Mouse (Mus musculus): ENCODE data around the gene Rab11fip4. TPM values are rescaled to one million over a fixed set of nuclear protein-coding genes. Genes with fewer than 3 reads are reported as not detected.

Rab11fip4 gene
- polyA plus RNA-seq, 1 experiment, result 0.11 TPM

- TF ChIP-seq MYOG (IDR thresholded peaks at IDR 0.05; ENCODE audit: control insufficient read depth, extremely low read depth, insufficient read length) (no peak), CTCF (IDR thresholded peaks at IDR 0.05; ENCODE audit: control insufficient read depth, insufficient read depth, insufficient read length) (no peak), CEBPB (IDR thresholded peaks at IDR 0.05; ENCODE audit: low read depth) (no peak), FOSL1 (IDR thresholded peaks at IDR 0.05; ENCODE audit: insufficient read depth, low read length, poor library complexity, severe bottlenecking) (no peak), MAX (IDR thresholded peaks at IDR 0.05) (no peak), MYOD1 (IDR thresholded peaks at IDR 0.05; ENCODE audit: control insufficient read depth, insufficient read length, low read depth) (no peak), USF1 (IDR thresholded peaks at IDR 0.05; ENCODE audit: low read depth) (no peak)
- Histone ChIP-seq H3K79me2 (ENCODE audit: control insufficient read depth, insufficient read depth) (peaks cover 28% of the 10 kb centered on the region), H3K79me3 (ENCODE audit: low read depth) (peaks cover 11% of the 10 kb centered on the region), H3K36me3 (ENCODE audit: control insufficient read depth, insufficient read depth) (no peaks in the 10 kb centered on the region), H3K27me3 (ENCODE audit: control insufficient read depth, insufficient read depth, insufficient read length) (no peaks in the 10 kb centered on the region), H3ac (ENCODE audit: control insufficient read depth, insufficient read length, low read depth) (peak overlapping the region; percentile 98), H3K4me3 (ENCODE audit: insufficient read depth, poor library complexity, severe bottlenecking) (peak overlapping the region; percentile 79)
These were observed 112.9 kb downstream of the Rab11fip4 start for GRCm38 (mm10) chr11:79703885-79704291.

DNA sequence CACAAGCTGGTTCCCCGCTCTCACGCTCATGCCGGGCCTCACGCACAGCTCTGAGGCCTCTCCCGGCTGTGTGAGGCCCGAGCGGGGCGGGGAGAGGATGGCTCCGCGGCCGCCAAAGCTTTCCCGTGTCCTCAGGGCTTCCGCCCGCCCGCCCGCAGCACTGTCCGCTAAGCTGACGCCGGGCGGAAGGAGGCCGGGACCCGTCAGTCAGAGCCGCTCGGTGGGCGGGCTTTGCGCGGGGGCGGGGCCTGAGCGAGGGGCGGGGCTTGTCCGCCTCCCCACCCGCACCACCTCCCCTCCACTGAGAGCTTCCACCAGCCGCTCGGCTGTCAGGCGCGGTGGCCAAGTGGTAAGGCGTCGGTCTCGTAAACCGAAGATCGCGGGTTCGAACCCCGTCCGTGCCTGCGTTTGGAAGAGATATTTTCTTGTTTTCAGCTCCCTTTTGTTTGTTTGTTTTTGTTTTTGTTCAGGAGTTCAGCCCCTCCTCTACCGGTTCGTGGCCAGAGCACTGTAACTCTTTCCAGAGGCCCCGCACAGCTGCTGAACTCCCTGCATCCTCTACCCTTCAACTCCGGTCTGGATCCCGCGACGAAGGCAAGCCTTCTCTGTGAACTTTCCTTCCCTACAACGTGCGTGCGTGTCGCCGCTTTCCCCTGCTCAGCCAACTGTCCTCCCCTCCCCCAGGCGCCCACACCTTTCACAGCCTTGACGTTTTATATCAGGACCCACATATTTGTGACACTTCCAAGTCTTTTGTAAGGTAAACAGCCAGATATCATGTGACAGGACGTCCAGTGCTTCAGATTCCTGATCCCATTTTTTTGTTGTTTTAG, 113.5 kb downstream of the Rab11fip4 start:
- Histone ChIP-seq H3K4me3 (ENCODE audit: insufficient read depth, poor library complexity, severe bottlenecking) (peak overlapping the region; percentile 79), H3ac (ENCODE audit: control insufficient read depth, insufficient read length, low read depth) (peak overlapping the region; percentile 98), H3K79me3 (ENCODE audit: low read depth) (peaks cover 11% of the 10 kb centered on the region), H3K27me3 (ENCODE audit: control insufficient read depth, insufficient read depth, insufficient read length) (no peaks in the 10 kb centered on the region), H3K36me3 (ENCODE audit: control insufficient read depth, insufficient read depth) (no peaks in the 10 kb centered on the region), H3K79me2 (ENCODE audit: control insufficient read depth, insufficient read depth) (peaks cover 28% of the 10 kb centered on the region)
- TF ChIP-seq USF1 (IDR thresholded peaks at IDR 0.05; ENCODE audit: low read depth) (peak; percentile 11), MAX (IDR thresholded peaks at IDR 0.05) (no peak), MYOD1 (IDR thresholded peaks at IDR 0.05; ENCODE audit: control insufficient read depth, insufficient read length, low read depth) (no peak)

DNA sequence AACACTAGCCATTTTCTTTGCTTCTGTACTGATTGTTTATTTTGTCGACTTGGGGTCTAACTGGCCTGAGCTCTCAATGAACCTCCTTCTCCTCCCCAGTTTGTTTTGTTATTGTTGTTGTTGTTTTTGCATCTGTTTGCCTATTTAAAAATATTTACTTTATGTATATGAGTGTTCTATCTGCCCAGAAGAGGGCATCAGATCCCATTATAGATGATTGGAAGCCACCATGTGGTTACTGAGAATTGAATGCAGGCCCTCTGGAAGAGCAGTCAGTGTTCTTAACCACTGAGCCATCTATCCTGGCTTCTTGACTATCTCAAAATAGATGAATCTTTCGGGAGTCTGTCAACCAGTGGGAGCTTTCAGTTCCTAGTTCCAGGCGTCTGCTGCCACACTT, 116.1 kb downstream of the Rab11fip4 start:
- TF ChIP-seq CEBPB (IDR thresholded peaks at IDR 0.05; ENCODE audit: low read depth) (no peak), USF1 (IDR thresholded peaks at IDR 0.05; ENCODE audit: low read depth) (no peak), MAX (IDR thresholded peaks at IDR 0.05) (no peak), MYOG (IDR thresholded peaks at IDR 0.05; ENCODE audit: control insufficient read depth, extremely low read depth, insufficient read length) (no peak), MYOD1 (IDR thresholded peaks at IDR 0.05; ENCODE audit: control insufficient read depth, insufficient read length, low read depth) (no peak), FOSL1 (IDR thresholded peaks at IDR 0.05; ENCODE audit: insufficient read depth, low read length, poor library complexity, severe bottlenecking) (no peak), CTCF (IDR thresholded peaks at IDR 0.05; ENCODE audit: control insufficient read depth, insufficient read depth, insufficient read length) (no peak)
- no peaks in the 10 kb centered on the region for H3K27me3 ChIP-seq (ENCODE audit: control insufficient read depth, insufficient read depth, insufficient read length)
- H3K79me3 ChIP-seq (ENCODE audit: low read depth), result peaks cover 18% of the 10 kb centered on the region
- no peak overlapping the region for H3K4me3 ChIP-seq (ENCODE audit: insufficient read depth, poor library complexity, severe bottlenecking)
- H3ac ChIP-seq (ENCODE audit: control insufficient read depth, insufficient read length, low read depth), result no peak overlapping the region
- H3K36me3 ChIP-seq (ENCODE audit: control insufficient read depth, insufficient read depth), result no peaks in the 10 kb centered on the region
- peaks cover 31% of the 10 kb centered on the region for H3K79me2 ChIP-seq (ENCODE audit: control insufficient read depth, insufficient read depth)

DNA sequence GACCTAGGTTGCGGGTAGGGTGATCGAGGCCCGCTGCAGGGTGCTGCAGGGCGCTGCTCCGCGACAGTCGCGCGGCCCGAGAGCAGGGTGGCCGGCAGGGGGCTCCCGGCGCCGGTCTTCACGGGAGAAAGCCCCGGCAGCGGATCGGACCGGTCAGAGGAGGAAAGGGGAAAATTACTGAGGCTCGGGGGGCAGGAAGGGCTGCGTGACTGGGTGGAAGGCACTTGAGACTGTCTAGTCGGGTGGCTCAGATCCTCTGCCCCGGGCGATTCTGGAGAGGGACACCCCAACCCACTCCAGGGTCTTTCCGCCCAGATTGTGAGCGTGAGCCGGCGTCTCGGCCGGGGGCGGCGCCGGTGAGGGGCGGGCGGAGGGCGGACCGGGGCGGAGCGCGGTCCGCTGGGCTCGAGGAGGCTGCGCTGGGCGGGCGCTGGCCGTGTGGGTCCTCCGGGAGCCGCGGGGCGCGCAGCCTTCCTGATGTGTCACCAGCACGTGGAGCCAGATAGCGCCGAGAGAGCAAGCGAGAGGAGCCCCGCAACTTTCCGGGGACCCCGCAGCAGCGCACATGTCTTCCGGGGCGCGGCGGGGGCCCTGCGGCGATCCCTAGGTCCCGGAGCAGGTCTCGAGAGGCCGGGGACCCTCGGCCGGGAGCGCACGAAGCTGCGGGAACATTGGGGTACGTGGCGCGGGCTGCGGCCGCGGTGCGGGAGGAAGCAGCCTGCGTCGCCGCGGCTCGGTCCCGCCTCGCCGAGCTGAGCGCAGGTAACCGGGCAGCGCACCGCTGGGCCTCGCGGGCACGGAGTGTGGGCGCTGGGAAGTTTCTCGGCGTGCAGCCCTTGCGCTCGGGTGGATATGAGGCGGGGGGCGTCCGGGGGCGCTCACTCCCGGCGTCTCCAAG, 120.1 kb downstream of the Rab11fip4 start:
- H3K36me3 ChIP-seq (ENCODE audit: control insufficient read depth, insufficient read depth), result peaks cover 26% of the 10 kb centered on the region
- peaks cover 55% of the 10 kb centered on the region for H3K79me2 ChIP-seq (ENCODE audit: control insufficient read depth, insufficient read depth)
- H3K27me3 ChIP-seq (ENCODE audit: control insufficient read depth, insufficient read depth, insufficient read length), result no peaks in the 10 kb centered on the region
- peak overlapping the region; percentile 97 for H3K4me3 ChIP-seq (ENCODE audit: insufficient read depth, poor library complexity, severe bottlenecking)
- H3K79me3 ChIP-seq (ENCODE audit: low read depth), result peaks cover 49% of the 10 kb centered on the region
- H3ac ChIP-seq (ENCODE audit: control insufficient read depth, insufficient read length, low read depth), result peak overlapping the region; percentile 82
- TF ChIP-seq USF1 (IDR thresholded peaks at IDR 0.05; ENCODE audit: low read depth), result peak; percentile 31
- TF ChIP-seq CTCF (IDR thresholded peaks at IDR 0.05; ENCODE audit: control insufficient read depth, insufficient read depth, insufficient read length), result peak; percentile 96
- peak; percentile 96 for TF ChIP-seq MAX (IDR thresholded peaks at IDR 0.05)
- no peak for TF ChIP-seq CEBPB (IDR thresholded peaks at IDR 0.05; ENCODE audit: low read depth)
- TF ChIP-seq MYOG (IDR thresholded peaks at IDR 0.05; ENCODE audit: control insufficient read depth, extremely low read depth, insufficient read length), result no peak
- no peak for TF ChIP-seq MYOD1 (IDR thresholded peaks at IDR 0.05; ENCODE audit: control insufficient read depth, insufficient read length, low read depth)
- no peak for TF ChIP-seq FOSL1 (IDR thresholded peaks at IDR 0.05; ENCODE audit: insufficient read depth, low read length, poor library complexity, severe bottlenecking)

- no peaks in the 10 kb centered on the region for H3K27me3 ChIP-seq (ENCODE audit: control insufficient read depth, insufficient read depth, insufficient read length)
- peaks cover 32% of the 10 kb centered on the region for H3K36me3 ChIP-seq (ENCODE audit: control insufficient read depth, insufficient read depth)
- TF ChIP-seq CEBPB (IDR thresholded peaks at IDR 0.05; ENCODE audit: low read depth) (no peak), MAX (IDR thresholded peaks at IDR 0.05) (no peak), FOSL1 (IDR thresholded peaks at IDR 0.05; ENCODE audit: insufficient read depth, low read length, poor library complexity, severe bottlenecking) (no peak), USF1 (IDR thresholded peaks at IDR 0.05; ENCODE audit: low read depth) (no peak), MYOG (IDR thresholded peaks at IDR 0.05; ENCODE audit: control insufficient read depth, extremely low read depth, insufficient read length) (no peak), CTCF (IDR thresholded peaks at IDR 0.05; ENCODE audit: control insufficient read depth, insufficient read depth, insufficient read length) (no peak), MYOD1 (IDR thresholded peaks at IDR 0.05; ENCODE audit: control insufficient read depth, insufficient read length, low read depth) (no peak)
- H3ac ChIP-seq (ENCODE audit: control insufficient read depth, insufficient read length, low read depth), result peak overlapping the region; percentile 82
- peak overlapping the region; percentile 97 for H3K4me3 ChIP-seq (ENCODE audit: insufficient read depth, poor library complexity, severe bottlenecking)
- peaks cover 57% of the 10 kb centered on the region for H3K79me3 ChIP-seq (ENCODE audit: low read depth)
- H3K79me2 ChIP-seq (ENCODE audit: control insufficient read depth, insufficient read depth), result peaks cover 63% of the 10 kb centered on the region
These were observed 120.9 kb downstream of the Rab11fip4 start for GRCm38 (mm10) chr11:79711766-79712369.

Data from C2C12 (cell line).